Mouse (Mus musculus) left cerebral cortex, adult 18-20 months (tissue): Measurements from ENCODE around the gene Apoa2. TPM values are rescaled to one million over a fixed set of nuclear protein-coding genes. Genes with fewer than 3 reads are reported as not detected.

Source experiments
- DNase-seq, 2 experiments: peaks; one replicate each; pipeline ENCODE4 v3.0.0; 2021 to 2022; ENCODE audit warnings: low spot score in 2 of 2, mixed read lengths in 1 of 2
- long read RNA-seq, 2 experiments: library from polyadenylated mRNA; stranded (forward); transcript quantifications; one replicate each; pipeline ENCODE4 v2.0.0; 2021
- total RNA-seq, 2 experiments: library from RNA; stranded (reverse); gene quantifications; 2 replicates each; pipeline ENCODE4 v1.2.3; 2021

The Apoa2 gene
- total RNA-seq: 1 to 10 TPM; 1.8 to 3.1 TPM
- long read RNA-seq, experiment 1: 0 reads
- long read RNA-seq, experiment 2, partial matches to known transcripts: 0 of 2 reads
- long read RNA-seq, experiment 2, other reads (novel, unspliced or antisense): 2 of 2 reads

- DNase-seq: no peak
Measured at GRCm38 (mm10) chr1:171224857-171225256, at the start of gene Apoa2. TSS of gene Apoa2 (plus strand) at chr1:171225054.

- no peak for DNase-seq
Measured at GRCm38 (mm10) chr1:171179487-171180171, 45.2 kb upstream of the Apoa2 start.

GRCm38 (mm10) chr1:171183025-171183424, 41.8 kb upstream of the Apoa2 start:
- DNase-seq: no peak

GRCm38 (mm10) chr1:171183620-171184019, 41.2 kb upstream of the Apoa2 start:
- DNase-seq: no peak

DNA sequence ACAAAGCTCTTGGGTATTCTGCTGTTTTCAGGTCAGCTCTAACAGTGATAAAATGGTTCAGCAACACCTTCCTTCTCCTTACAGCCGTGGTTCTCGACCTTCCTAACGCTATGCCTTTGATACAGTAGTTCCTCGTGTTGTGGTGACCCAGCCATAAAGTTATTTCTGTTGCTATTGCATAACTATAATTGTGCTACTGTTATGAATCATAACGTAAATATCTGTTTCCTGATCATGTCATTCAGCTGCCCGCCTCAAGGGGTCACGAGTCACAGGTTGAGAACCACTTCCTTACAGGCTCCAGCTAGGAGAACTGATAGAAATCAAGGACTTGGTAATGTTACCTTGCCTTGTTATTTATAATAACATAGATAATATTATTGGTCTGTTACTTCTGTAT, 40.5 kb upstream of the Apoa2 start:
- DNase-seq: no peak

- DNase-seq: no peak
Measured at GRCm38 (mm10) chr1:171185655-171186054, 39.2 kb upstream of the Apoa2 start.

DNA sequence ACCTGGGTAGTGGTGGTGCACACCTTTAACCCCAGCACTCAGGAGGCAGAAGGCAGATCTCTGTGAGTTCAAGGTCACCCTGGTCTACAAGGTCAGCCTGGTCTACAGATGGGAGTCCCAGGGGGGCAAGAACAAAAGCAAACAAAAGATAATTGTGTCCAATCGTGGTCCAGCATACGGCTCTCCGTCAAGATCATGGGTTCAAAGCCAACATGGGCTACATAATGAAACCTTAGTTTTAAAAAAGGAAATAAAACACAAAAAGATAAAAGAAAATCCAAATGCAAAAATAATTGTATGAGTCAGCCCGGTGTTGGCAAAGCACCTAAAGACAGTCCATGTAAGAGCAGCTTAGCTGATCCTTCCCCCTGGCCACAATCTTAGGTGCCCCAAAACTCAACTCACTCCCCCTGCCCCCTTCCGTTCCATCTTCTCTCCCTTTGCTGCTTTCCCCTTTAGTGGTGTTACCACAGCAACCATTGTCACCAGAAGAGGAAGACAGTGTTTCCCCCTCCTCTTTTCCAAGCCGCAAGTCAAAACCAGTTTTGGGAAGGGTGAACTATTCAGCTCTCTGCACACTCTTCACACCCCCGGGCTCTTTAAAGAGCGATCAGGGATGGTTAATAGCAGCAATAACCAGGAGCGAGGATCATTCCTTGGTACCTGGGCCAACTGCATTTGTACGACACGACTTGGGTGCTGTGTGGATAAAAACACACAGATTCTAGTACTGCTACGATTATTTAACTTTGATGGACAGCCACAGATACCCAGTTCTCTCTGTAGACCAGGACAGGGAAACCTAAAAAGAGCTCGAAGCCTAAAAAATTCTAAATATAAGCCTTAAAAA, 36.8 kb upstream of the Apoa2 start:
- no peak for DNase-seq

- DNase-seq: no peak
Measured at GRCm38 (mm10) chr1:171189046-171189445, 35.8 kb upstream of the Apoa2 start.

DNA sequence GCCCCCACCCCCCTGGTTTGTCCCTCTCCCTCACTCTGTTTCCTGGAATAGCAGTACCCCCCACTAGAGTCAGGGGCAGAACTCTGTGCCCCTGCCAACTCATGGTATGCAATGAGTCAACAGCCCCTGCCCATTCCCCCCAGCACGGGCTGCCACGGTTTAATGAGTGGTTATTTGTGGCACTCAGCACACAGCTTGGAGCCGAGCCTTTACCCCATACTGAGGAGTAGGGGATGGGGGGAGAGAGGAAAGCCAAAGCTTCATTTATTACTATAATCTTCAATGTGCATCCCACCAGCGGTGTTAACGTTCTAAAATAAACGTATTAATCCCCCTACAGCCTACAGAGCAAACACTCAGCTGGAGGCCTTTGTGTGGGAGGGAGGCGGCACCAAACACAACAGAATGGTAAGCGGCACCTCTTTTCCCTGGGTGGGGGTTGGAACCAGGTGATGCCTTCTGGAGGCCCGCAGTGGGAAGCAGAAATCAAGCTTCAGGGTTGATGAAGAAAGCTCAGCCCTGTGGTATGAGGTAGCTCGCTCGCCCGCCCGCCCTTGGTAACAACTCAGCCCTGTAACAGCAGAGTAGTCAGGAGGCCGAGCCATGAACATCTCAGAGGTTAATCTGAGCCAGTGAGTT, 35.3 kb upstream of the Apoa2 start:
- DNase-seq: no peak

GRCm38 (mm10) chr1:171190832-171191231, 34.0 kb upstream of the Apoa2 start:
- no peak for DNase-seq

DNA sequence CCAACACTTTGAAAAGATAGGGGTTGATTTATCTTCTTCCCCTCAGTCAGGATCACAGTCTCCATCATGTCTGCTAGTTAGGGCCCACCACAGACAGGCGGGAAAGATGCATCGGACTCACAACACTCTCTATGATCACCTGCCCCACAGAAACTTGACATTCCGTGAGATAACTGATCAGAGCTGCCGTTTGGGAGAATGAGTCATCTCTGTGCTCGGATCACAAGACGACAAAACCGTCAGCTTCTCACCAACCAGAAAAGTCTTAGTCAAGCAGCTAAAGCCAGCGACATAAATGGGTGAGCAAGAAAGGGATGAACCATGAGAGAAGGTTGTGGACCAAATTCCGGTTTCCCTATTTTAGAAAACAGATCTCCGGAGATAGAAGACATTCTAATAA, 32.6 kb upstream of the Apoa2 start:
- DNase-seq: peak in 1 of 2 experiments; percentile 3

GRCm38 (mm10) chr1:171193093-171193840, 31.6 kb upstream of the Apoa2 start:
- DNase-seq: no peak

GRCm38 (mm10) chr1:171193911-171194830, 30.7 kb upstream of the Apoa2 start:
- no peak for DNase-seq

- DNase-seq: no peak
Measured at GRCm38 (mm10) chr1:171195046-171195822, 29.6 kb upstream of the Apoa2 start.

DNA sequence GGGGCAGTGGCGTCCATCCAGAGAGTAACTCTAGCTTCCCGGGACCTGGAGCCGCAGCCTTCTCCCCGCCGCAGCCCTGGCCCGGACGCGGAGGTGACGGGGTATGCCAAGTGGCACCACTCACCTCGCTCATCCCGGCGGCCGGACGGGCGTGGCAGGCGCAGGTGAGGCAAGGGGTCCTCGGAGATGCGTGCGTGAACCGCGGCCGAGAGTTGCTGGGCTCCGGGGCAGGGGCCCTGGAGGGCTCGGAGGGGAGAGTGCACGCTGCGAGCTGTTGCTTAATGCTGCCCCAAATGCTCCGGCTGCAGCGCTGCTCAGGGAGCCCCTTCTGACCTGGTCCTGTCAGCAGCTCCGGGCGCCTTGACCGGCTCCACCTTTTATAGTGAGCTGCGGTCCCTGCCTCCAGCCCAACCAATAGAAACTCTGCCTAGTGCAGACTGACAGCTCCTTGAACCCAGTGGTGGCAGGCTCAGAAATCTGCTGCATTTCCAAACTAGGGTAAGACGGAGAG, 28.9 kb upstream of the Apoa2 start, which contains the start of gene Pcp4l1:
Gene Pcp4l1, minus strand, starts transcription at position 382 of the 511 bp plus-strand sequence.
- peak; percentile 55 to 57 for DNase-seq

- DNase-seq: no peak
Measured at GRCm38 (mm10) chr1:171199532-171199931, 25.3 kb upstream of the Apoa2 start.

- no peak for DNase-seq
Measured at GRCm38 (mm10) chr1:171200769-171201168, 24.1 kb upstream of the Apoa2 start.

GRCm38 (mm10) chr1:171203471-171204248, 21.2 kb upstream of the Apoa2 start:
- no peak for DNase-seq
